Mouse (Mus musculus) lung, postnatal 14 days (tissue): Measurements from ENCODE around the gene Gna13.
A peak's percentile ranks its signal among the peaks of the same experiment; 100 is the strongest.

Source experiments
- DNase-seq: peaks from one replicate; pipeline ENCODE4 v3.0.0; 2021

Gene Gna13

GRCm38 (mm10) chr11:109377477-109377876 is 14.8 kb downstream of the Gna13 start:
- no peak for DNase-seq

DNA sequence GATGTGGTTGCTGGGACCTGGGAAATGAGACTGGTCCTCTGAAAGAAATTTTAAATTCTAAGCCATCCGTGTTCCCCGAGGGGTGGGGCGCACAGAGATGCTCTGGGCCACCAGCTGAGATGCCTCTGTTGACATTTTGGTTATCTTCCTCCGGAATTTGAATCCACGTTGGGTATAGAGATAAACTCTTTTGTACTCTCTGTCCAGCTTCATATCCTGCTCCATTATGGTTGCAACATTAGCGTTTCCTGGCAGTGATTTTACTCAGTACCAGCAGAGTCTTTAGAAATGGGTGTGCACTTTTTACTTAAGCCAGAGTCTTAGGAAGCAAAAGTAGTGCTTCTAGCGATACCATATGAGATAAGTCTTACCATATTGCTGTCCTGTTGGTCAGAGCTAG is 15.4 kb downstream of the Gna13 start:
- DNase-seq: peak; percentile 43

- DNase-seq: no peak
Measured at GRCm38 (mm10) chr11:109380662-109381061, 18.0 kb downstream of the Gna13 start.

- DNase-seq: no peak
Measured at GRCm38 (mm10) chr11:109385296-109385695, 22.7 kb downstream of the Gna13 start.

DNA sequence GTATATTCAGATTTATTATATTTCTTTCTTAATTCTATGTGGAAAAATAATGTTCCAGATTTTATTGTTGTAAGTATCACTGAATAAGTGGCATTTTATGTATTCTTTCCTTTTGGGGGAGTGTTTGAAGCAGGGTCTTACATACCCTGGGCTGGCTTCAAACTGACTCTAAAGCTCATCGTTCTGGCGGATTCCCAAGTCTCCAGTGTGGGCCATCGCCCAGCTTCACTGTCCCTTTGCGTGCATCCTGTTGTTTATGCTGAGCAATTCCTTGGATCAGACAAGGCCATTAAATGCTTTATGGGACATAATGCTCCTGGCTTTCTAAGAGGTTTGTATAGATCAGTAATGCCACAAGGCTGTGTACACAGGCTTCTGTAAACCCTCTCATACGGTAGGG is 26.4 kb downstream of the Gna13 start:
- peak; percentile 59 for DNase-seq

DNA sequence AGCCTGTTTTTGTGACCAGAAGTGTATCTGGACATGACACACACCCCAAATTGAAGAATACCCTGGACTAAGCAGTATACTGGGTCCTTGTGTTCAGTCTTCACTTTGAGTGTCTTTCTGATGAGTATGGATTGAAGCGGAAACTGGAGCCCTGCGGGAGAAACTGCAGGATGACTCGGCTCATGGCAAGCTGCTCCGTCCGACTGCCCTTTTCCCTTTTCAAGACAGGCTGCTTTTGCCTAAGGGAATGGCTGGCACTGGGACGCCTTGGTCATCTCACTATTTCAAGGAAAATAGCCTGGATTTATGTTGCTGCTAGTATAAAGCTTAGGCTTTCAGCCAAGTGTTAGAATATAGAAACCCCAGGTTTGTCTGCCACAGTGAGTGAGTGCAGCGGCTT is 28.6 kb downstream of the Gna13 start:
- DNase-seq: no peak

DNA sequence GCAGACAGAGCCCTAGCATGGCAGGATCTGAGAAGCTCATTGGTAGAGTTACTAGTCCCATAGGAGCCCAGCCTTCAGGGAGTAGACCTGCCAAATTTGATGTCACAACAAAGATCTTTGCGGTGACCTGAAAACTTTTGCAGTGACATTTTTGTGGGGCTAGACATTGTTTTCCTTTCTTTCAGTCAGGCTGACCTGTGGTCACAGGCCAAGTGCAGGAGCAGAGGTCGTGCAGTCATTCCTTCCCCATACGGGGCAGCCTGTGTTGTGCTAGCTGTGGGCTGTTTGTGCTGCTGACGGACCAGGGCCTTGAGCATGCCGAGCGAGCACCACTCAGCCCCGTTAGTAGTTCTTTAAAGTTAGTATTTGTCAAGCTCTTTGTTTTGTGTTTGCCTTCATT is 29.1 kb downstream of the Gna13 start:
- DNase-seq: no peak

- no peak for DNase-seq
Measured at GRCm38 (mm10) chr11:109392601-109393000, 30.0 kb downstream of the Gna13 start.

DNA sequence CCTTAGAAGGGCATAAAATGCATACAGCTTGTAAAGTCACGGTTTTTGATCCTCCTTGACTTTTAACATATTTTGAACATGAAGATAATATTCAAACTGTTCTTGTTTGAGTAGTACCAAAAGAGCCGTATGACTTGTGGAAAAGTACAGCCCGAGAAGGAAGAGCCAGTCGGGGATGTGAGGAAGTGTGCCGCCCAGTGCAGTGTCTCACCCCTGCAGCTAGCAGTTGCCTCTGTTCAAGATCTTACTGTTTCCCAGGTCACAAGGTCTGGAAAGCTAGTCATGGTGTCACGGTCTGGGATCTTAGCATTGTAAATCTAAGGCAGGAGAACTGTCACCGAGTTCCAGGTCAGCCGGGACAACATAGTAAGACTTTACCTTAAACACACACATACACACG is 32.1 kb downstream of the Gna13 start:
- no peak for DNase-seq

DNA sequence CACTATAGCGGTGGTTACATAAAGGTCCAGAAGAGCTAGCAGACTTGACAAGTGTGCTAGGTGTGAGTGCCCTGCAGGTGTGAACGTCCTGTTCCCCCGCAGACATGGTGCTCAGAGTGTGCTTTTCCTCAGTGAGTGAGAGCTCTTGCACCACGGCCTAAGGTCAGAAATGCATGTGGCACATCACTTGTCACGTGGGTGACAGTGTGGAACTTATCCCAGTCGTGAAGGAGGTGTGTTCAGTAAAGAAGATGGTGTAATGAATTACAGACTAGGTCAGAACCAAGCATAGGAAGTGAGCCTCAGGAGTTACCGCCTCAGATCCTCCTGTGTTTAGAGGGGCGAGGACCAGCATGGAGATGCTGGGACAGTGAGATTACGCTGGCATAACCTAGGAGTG is 32.7 kb downstream of the Gna13 start:
- DNase-seq: no peak

- DNase-seq: no peak
Measured at GRCm38 (mm10) chr11:109406431-109406830, 43.8 kb downstream of the Gna13 start.

DNA sequence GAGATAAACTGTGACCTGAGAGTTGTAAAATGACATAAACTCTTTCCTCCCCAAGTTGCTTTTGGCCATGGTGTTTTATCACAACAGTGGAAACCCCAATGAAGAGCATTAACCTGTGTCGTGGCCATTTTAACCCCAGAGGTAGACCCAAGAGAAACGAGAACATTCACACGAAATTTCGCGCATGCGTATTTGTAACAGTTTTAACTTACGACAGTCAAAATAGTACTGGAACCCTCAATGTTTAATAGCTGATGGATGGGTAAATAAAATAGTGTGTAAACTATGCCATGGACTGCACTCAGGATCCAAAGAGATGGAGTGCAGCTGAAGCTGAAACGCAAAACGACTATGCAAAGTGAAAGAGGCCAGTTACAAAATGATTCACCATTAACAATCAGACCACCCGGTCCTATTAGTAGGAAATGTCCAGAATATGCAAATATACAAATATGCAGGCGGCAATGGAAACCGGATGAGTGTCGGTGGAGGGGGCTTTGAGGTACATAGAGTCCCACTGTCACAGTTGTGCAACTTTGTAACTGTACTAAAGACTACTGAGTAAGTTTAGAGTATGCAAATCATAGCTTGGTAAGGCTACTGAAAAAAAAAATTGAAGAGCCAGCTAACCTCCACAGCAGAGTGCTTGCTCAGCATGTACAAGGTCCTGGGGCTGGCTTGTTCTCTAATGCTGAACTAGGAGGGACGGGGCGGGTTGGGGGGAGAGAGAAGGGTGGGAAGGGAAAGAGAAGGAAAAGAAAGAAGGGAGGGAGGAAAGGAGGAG is 47.8 kb downstream of the Gna13 start:
- no peak for DNase-seq

DNA sequence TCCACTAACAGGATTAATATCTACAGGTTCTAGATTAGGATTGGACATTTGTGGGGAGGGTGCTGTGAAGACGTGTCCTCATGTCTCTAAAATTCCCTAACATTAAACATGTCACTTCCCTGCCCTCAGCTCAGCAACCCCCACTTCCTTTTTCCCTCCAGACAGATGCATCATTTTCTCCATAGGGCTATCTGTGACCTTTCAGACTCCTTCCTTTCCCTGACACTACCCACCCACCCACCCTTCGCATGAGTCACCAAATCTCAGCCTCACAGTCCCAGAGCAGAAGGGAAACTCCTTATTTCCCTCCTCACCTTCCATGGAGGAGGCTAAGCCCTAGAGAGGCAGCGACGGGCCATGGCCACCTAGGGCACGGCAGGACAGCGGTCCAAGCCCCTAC is 51.0 kb downstream of the Gna13 start, which contains the start of gene 9930022D16Rik:
9930022D16Rik (plus strand) TSS at position 301 of the 400 bp plus-strand sequence.
- no peak for DNase-seq

GRCm38 (mm10) chr11:109414802-109415201 is 52.2 kb downstream of the Gna13 start:
- no peak for DNase-seq

GRCm38 (mm10) chr11:109416709-109417420 is 54.2 kb downstream of the Gna13 start:
- DNase-seq: peak; percentile 77

DNA sequence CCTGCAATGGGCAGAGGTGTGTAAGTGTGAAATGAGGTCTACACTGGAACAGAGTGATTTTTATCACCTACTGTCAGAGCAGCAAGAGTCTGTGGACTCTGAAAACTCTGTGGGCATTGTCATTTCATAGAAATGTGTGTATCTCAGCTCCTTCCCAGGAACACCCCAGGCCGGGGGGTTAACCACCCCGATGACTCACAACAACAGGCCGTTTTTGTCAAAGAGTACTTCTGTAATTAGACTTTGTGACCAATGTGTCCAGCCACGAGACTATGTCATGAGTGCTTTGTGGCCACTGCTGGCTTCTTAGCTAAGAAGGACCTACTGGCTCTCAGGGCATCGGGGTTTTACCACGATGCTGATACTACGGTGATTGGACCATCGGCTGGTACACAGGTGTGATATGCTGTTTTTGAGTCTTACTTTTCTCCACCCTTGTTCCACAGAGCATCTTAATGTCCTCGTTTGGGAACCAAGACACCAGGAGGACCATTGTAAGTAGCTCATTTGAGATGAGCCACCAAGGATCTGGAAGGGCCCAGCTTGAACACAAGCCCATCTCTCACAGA is 54.9 kb downstream of the Gna13 start:
- DNase-seq: no peak

DNA sequence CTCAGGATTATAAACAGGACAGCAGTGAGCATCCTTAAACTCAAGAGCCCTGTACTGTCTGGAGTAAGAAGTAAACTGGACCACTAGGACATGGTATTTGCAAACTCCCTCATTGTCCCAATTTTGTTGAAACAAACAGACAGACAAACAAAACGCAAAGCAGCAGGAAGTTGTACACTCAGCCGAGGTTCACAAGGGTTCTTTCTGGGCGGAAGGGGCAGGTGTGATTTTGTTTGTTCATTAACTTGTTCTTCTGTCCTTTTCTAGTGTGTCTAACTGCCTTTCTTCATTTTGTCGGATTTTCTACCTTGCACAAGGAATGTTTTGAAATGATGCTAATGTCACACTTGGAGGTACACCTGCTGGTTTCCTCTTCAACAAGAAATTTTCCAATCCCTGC is 56.8 kb downstream of the Gna13 start:
- no peak for DNase-seq

- DNase-seq: peak; percentile 15
Measured at GRCm38 (mm10) chr11:109419961-109420566, 57.4 kb downstream of the Gna13 start.

GRCm38 (mm10) chr11:109420567-109420962 is 57.9 kb downstream of the Gna13 start:
- no peak for DNase-seq

DNA sequence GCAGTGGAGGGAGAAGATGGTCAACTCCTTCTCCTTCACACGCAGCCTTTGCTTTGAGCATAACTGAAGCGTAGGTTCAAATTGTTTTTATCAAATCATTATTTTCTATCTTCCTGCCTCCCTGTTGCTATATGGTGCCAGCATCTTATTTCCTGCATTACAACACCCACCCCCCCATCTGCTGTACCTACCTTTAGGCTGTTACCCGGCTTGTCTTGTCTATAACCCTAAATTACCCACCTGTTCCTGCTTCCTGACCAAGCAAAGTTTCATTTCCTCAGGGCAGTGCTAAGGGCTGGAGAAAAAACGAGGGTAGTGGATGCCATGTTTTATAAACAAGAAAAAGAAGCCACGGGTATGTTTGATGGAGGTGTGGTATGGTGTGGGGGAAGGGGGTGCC is 58.6 kb downstream of the Gna13 start:
- DNase-seq: no peak

- DNase-seq: no peak
Measured at GRCm38 (mm10) chr11:109422263-109422662, 59.6 kb downstream of the Gna13 start.

GRCm38 (mm10) chr11:109423294-109423693 is 60.7 kb downstream of the Gna13 start:
- DNase-seq: no peak
